Mouse (Mus musculus) lung, postnatal 0 days (tissue): ENCODE data around the gene Dpy19l3.

Experiments used
- CTCF ChIP-seq: IDR thresholded peaks from 2 replicates; pipeline ENCODE4 v1.5.1; 2016; ENCODE audit warnings: antibody characterized with exemption, mild to moderate bottlenecking
- EP300 ChIP-seq: IDR thresholded peaks from 2 replicates; pipeline ENCODE4 v1.6.1; 2016; ENCODE audit warnings: antibody characterized with exemption, mild to moderate bottlenecking, control low read depth

DNA sequence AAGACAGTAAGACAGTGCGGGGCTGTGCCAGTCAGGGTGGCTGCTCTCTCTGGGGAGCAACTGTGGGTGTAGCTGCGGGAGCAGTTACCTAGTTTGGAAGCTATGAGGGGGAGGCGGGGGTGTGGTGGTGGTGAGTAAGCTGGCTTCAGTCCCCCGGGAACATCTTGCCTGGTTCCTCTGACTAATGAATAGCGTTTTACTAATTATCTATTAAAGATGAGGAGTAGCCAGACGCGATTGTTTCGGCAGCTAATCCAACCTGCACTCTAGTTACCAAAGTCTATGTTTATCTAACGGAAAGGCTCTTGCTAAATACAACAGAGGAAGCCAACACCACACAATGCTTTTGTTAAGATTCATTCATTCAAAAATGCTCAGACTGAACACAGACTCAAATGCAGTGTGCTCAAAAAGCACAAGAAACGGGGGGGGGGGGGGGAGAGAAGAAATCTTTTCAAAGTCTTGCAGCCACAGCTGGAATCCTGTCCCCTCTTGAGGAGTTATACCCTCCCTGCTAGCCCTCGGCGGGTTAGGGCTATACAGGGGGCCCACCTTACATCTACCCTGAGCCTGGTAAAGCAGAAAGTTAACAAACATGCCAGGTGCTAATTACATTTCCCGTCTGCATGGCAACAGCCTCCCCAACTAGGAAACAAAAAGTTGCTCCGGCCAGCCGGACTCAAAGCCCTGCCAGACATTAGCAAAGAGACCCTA, 778 bp downstream of the Dpy19l3 start:
- TF ChIP-seq CTCF: no peak
- TF ChIP-seq EP300: no peak
